Mouse (Mus musculus): ENCODE results near the gene Pgm2. TPM values are rescaled to one million over a fixed set of nuclear protein-coding genes. Genes with fewer than 3 reads are reported as not detected.

Pgm2 gene
- polyA plus RNA-seq, 1 experiment from 2014 or later, result 36.3 TPM

- 87% methylated on average over 5 of the region's 5 CpGs for WGBS
These were observed 69.8 kb downstream of the Pgm2 start for GRCm38 (mm10) chr5:64162582-64162981.

DNA sequence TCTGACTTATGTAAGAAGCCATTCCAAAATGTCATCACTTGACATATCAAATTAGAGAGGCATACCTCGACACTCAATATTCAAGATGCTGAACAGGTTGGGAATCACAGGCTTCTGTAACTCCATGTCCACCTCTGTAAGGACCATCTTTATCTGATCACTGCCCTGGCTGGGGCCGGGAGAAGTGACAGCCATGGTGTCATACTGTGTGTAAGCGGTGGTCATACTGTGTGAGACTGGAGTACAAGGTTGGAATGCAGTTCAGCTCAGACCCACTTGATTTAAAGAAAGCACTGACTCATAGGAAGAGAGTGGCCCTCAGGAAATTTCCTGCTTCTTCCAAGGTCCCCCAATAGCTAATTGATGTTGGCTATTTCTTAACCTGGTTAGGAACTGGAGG lies 71.7 kb downstream of the Pgm2 start:
- no peak for ATAC-seq
- WGBS, result 92% methylated on average over 3 of the region's 3 CpGs
- Histone ChIP-seq H3K36me3 (ENCODE audit: control insufficient read depth, insufficient read depth) (no peaks in the 10 kb centered on the region), H3K27ac (ENCODE audit: low read depth, low read length) (no peak overlapping the region), H3K4me2 (replicated peaks; ENCODE audit: low read depth) (no peak overlapping the region), H3K4me1 (replicated peaks; ENCODE audit: control insufficient read depth, insufficient read depth, low read length) (no peaks in the 10 kb centered on the region), H3K27me3 (replicated peaks; ENCODE audit: control insufficient read depth, insufficient read depth, low read length) (no peaks in the 10 kb centered on the region; the same call in 1 of the 2 replicates), H3K4me3 (ENCODE audit: low read depth, low read length) (no peak overlapping the region), H3K9ac (ENCODE audit: low read depth, low read length) (no peak overlapping the region), H3K9me3 (ENCODE audit: control insufficient read depth) (no peaks in the 10 kb centered on the region)
- TF ChIP-seq CTCF (IDR thresholded peaks at IDR 0.05; ENCODE audit: low read depth), result no peak

More at GRCm38 (mm10) chr5:64162582-64162981, 69.8 kb downstream of the Pgm2 start:
- peaks cover 2% of the 10 kb centered on the region; the same call in 1 of the 2 replicates for H3K27me3 ChIP-seq (replicated peaks; ENCODE audit: control insufficient read depth, insufficient read depth, low read length)
- H3K36me3 ChIP-seq (ENCODE audit: control insufficient read depth, insufficient read depth), result no peaks in the 10 kb centered on the region
- H3K4me3 ChIP-seq (ENCODE audit: low read depth, low read length), result no peak overlapping the region
- no peak overlapping the region for H3K27ac ChIP-seq (ENCODE audit: low read depth, low read length)
- TF ChIP-seq CTCF (IDR thresholded peaks at IDR 0.05; ENCODE audit: low read depth), result no peak
- no peak for ATAC-seq
- H3K4me2 ChIP-seq (replicated peaks; ENCODE audit: low read depth), result no peak overlapping the region
- no peaks in the 10 kb centered on the region for H3K4me1 ChIP-seq (replicated peaks; ENCODE audit: control insufficient read depth, insufficient read depth, low read length)
- H3K9ac ChIP-seq (ENCODE audit: low read depth, low read length), result no peak overlapping the region
- no peaks in the 10 kb centered on the region for H3K9me3 ChIP-seq (ENCODE audit: control insufficient read depth)

GRCm38 (mm10) chr5:64165826-64166225 lies 73.1 kb downstream of the Pgm2 start:
- no peak overlapping the region for H3K9ac ChIP-seq (ENCODE audit: low read depth, low read length)
- no peaks in the 10 kb centered on the region for H3K27me3 ChIP-seq (replicated peaks; ENCODE audit: control insufficient read depth, insufficient read depth, low read length)
- WGBS, result 87% methylated on average over 2 of the region's 2 CpGs
- H3K4me3 ChIP-seq (ENCODE audit: low read depth, low read length), result no peak overlapping the region
- no peak for TF ChIP-seq CTCF (IDR thresholded peaks at IDR 0.05; ENCODE audit: low read depth)
- no peaks in the 10 kb centered on the region for H3K4me1 ChIP-seq (replicated peaks; ENCODE audit: control insufficient read depth, insufficient read depth, low read length)
- no peak for ATAC-seq
- no peak overlapping the region for H3K4me2 ChIP-seq (replicated peaks; ENCODE audit: low read depth)
- no peak overlapping the region for H3K27ac ChIP-seq (ENCODE audit: low read depth, low read length)
- no peaks in the 10 kb centered on the region for H3K36me3 ChIP-seq (ENCODE audit: control insufficient read depth, insufficient read depth)
- H3K9me3 ChIP-seq (ENCODE audit: control insufficient read depth), result no peaks in the 10 kb centered on the region

- no peak overlapping the region for H3K4me3 ChIP-seq (ENCODE audit: low read depth, low read length)
- no peaks in the 10 kb centered on the region for H3K36me3 ChIP-seq (ENCODE audit: control insufficient read depth, insufficient read depth)
- no peak for TF ChIP-seq CTCF (IDR thresholded peaks at IDR 0.05; ENCODE audit: low read depth)
- no peak overlapping the region for H3K9ac ChIP-seq (ENCODE audit: low read depth, low read length)
- no peaks in the 10 kb centered on the region for H3K4me1 ChIP-seq (replicated peaks; ENCODE audit: control insufficient read depth, insufficient read depth, low read length)
- WGBS, result 92% methylated on average over 10 of the region's 10 CpGs
- no peak overlapping the region for H3K27ac ChIP-seq (ENCODE audit: low read depth, low read length)
- no peak overlapping the region for H3K4me2 ChIP-seq (replicated peaks; ENCODE audit: low read depth)
- H3K27me3 ChIP-seq (replicated peaks; ENCODE audit: control insufficient read depth, insufficient read depth, low read length), result no peaks in the 10 kb centered on the region
- ATAC-seq, result no peak
- no peaks in the 10 kb centered on the region for H3K9me3 ChIP-seq (ENCODE audit: control insufficient read depth)
These were observed 76.3 kb downstream of the Pgm2 start for GRCm38 (mm10) chr5:64168990-64169540.

- no peak for TF ChIP-seq CTCF (IDR thresholded peaks at IDR 0.05; ENCODE audit: low read depth)
- Histone ChIP-seq H3K4me3 (ENCODE audit: low read depth, low read length) (no peak overlapping the region), H3K36me3 (ENCODE audit: control insufficient read depth, insufficient read depth) (no peaks in the 10 kb centered on the region), H3K9me3 (ENCODE audit: control insufficient read depth) (no peaks in the 10 kb centered on the region), H3K4me1 (replicated peaks; ENCODE audit: control insufficient read depth, insufficient read depth, low read length) (no peaks in the 10 kb centered on the region), H3K27me3 (replicated peaks; ENCODE audit: control insufficient read depth, insufficient read depth, low read length) (no peaks in the 10 kb centered on the region), H3K9ac (ENCODE audit: low read depth, low read length) (no peak overlapping the region), H3K27ac (ENCODE audit: low read depth, low read length) (no peak overlapping the region), H3K4me2 (replicated peaks; ENCODE audit: low read depth) (no peak overlapping the region)
- 79% methylated on average over 3 of the region's 3 CpGs for WGBS
- ATAC-seq, result no peak
These were observed 80.1 kb downstream of the Pgm2 start for GRCm38 (mm10) chr5:64172884-64173283.

DNA sequence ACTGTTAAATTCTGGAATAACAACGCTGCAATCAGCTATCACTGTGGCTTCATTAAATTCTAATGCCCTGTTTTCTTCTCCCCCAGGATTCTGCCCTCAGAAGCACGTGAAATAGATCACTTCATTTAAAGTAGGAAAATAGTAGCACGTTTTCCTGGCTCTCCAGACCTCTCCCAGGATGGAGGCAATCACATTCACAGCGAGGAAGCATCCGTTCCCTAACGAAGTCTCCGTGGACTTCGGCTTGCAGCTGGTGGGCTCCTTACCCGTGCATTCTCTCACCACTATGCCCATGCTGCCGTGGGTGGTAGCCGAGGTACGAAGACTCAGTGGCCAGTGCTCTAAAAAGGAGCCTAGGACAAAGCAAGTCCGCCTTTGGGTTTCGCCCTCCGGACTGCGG lies 80.6 kb downstream of the Pgm2 start:
- Histone ChIP-seq H3K9me3 (ENCODE audit: control insufficient read depth) (no peaks in the 10 kb centered on the region), H3K27me3 (replicated peaks; ENCODE audit: control insufficient read depth, insufficient read depth, low read length) (no peaks in the 10 kb centered on the region), H3K4me1 (replicated peaks; ENCODE audit: control insufficient read depth, insufficient read depth, low read length) (no peaks in the 10 kb centered on the region), H3K36me3 (ENCODE audit: control insufficient read depth, insufficient read depth) (no peaks in the 10 kb centered on the region), H3K9ac (ENCODE audit: low read depth, low read length) (no peak overlapping the region), H3K27ac (ENCODE audit: low read depth, low read length) (no peak overlapping the region), H3K4me2 (replicated peaks; ENCODE audit: low read depth) (no peak overlapping the region), H3K4me3 (ENCODE audit: low read depth, low read length) (no peak overlapping the region)
- no peak for TF ChIP-seq CTCF (IDR thresholded peaks at IDR 0.05; ENCODE audit: low read depth)
- 86% methylated on average over 16 of the region's 16 CpGs for WGBS
- no peak for ATAC-seq
